Mouse (Mus musculus) central nervous system, embryonic 14 days (tissue): ENCODE measurements around the gene Fut8. TPM values are rescaled to one million over a fixed set of nuclear protein-coding genes. Genes with fewer than 3 reads are reported as not detected.

Experiments
- polyA plus RNA-seq: library from polyadenylated mRNA; depleted of rRNA; stranded (reverse); fragments of >200 nt; gene quantifications from 2 replicates; pipeline ENCODE4 v1.2.3, GENCODE M21; 2012; rRNA removed

The Fut8 gene
- 20.7 and 23.8 TPM in 2 replicates for polyA plus RNA-seq

DNA sequence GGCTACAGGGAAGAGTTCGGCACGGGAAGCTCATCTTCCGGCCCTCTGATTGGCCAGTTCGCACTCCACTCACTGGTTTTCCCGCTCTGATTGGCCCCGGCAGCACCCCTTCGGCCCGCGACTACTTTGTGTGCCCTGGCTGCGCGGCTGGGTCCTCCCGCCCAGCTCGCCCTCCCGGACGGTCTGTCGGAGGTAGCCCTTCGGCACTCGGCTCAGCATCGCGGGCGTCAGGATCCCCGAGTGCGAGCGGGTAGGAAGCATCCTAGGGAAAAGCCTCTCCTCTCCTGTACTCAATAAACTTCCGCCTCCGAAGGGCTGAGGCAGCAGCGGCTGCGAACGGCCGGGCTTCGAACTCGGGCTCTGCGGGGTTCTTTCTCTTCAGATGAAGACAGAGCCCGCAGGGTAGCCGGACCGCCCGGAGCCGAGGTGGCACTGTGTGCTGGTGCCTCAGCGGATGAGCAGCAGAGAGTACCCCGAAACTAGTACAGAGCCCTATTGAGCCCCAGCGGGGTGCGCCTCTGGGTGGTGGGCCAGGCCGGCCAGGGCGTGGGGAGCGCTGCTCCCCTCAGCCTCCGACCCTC, at the start of gene Fut8:
Gene Fut8, plus strand, starts transcription at position 176 of the 581 bp plus-strand sequence.

